Comparison of ENCODE assay signal across 8 mouse cellular contexts in the genomic region with DNA sequence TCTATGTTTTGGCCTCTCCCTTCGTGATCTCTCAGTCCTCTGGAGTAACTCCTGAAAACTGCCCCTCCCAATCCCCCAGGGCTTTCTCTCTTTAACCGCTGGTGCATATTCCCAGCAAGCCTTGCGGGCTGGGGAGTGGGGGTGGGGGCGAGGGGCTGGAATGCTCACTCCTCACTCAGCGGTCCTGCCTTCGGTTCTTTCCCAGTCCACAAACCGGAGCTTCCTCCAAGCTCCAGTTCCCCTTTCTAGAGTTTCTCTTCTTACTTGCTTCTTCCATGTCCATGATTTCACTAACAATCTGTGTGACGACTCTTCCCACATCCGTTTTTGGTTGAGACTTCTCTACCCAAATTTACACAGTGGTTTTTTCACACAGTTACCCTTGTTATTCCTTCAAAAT. TPM values are rescaled to one million over a fixed set of nuclear protein-coding genes. Genes with fewer than 3 reads are reported as not detected.
DNase-seq lines count a peak whose midpoint lies in the region; ATAC-seq and TF ChIP-seq lines count a peak whose summit lies in the region.

No protein-coding gene starts in this region.

- 28% methylated on average over 9 of the region's 9 CpGs for WGBS in stomach, embryonic 14.5 days
- 22% methylated on average over 9 of the region's 9 CpGs for WGBS in stomach, postnatal 0 days
- WGBS in liver, embryonic 12.5 days (ENCODE audit: insufficient replicate concordance): 13% methylated on average over 9 of the region's 9 CpGs

- no peak for TF ChIP-seq EP300 in stomach, postnatal 0 days (optimal IDR thresholded peaks at IDR 0.05)

- peak; percentile 36 for DNase-seq in gastrocnemius, adult 2 months
- DNase-seq in gastrocnemius, postnatal 10 days: no peak
- no peak for DNase-seq in stomach, postnatal 0 days (ENCODE audit: low spot score)
- peak; percentile 12 to 17 for DNase-seq in heart, postnatal 14 days
- DNase-seq in frontal cortex, postnatal 14 days (ENCODE audit: low spot score in 2 of 2): no peak
- DNase-seq in left cerebral cortex, adult 2 months (ENCODE audit: extremely low spot score in 1 of 2, low spot score in 2 of 2): no peak

- intact Hi-C loops in gastrocnemius, adult 2 months (cut with DNase I): no loop called here
- intact Hi-C loops in heart, postnatal 14 days (cut with DNase I): no loop called here
- intact Hi-C loops in left cerebral cortex, adult 2 months (cut with DNase I): no loop called here

- H3K4me3 ChIP-seq in gastrocnemius, adult 2 months: peak overlapping the region; percentile 37
- no peak overlapping the region for H3K4me3 ChIP-seq in stomach, embryonic 14.5 days (ENCODE audit: low read depth, low read length)
- H3K4me3 ChIP-seq in stomach, postnatal 0 days (ENCODE audit: low read depth, low read length): no peak overlapping the region
- no peak overlapping the region for H3K4me3 ChIP-seq in liver, embryonic 12.5 days
- no peak overlapping the region for H3K4me3 ChIP-seq in left cerebral cortex, adult 2 months

- no peak overlapping the region; the same call in 1 of the 2 replicates for H3K27ac ChIP-seq in gastrocnemius, adult 2 months
- H3K27ac ChIP-seq in stomach, embryonic 14.5 days (ENCODE audit: low read length): no peak overlapping the region
- H3K27ac ChIP-seq in stomach, postnatal 0 days (replicated peaks): no peak overlapping the region
- no peak overlapping the region for H3K27ac ChIP-seq in liver, embryonic 12.5 days
- H3K27ac ChIP-seq in left cerebral cortex, adult 2 months: no peak overlapping the region

- ATAC-seq in stomach, embryonic 14.5 days (ENCODE audit: insufficient number of reproducible peaks, insufficient read depth, low FRiP score, low read depth): no peak
- ATAC-seq in stomach, postnatal 0 days (ENCODE audit: low FRiP score, low TSS enrichment): no peak
- ATAC-seq in liver, embryonic 12.5 days: no peak

- H3K36me3 ChIP-seq in stomach, embryonic 14.5 days (ENCODE audit: control insufficient read depth, insufficient read depth, low read length): no peaks in the 10 kb centered on the region
- no peaks in the 10 kb centered on the region for H3K36me3 ChIP-seq in stomach, postnatal 0 days (ENCODE audit: control insufficient read depth, insufficient read depth, low read length)
- no peaks in the 10 kb centered on the region for H3K36me3 ChIP-seq in liver, embryonic 12.5 days

- H3K9me3 ChIP-seq in stomach, embryonic 14.5 days (ENCODE audit: control insufficient read depth, low read depth, low read length): no peaks in the 10 kb centered on the region
- H3K9me3 ChIP-seq in stomach, postnatal 0 days (ENCODE audit: control insufficient read depth, low read length): no peaks in the 10 kb centered on the region
- no peaks in the 10 kb centered on the region for H3K9me3 ChIP-seq in liver, embryonic 12.5 days (replicated peaks)

- H3K9ac ChIP-seq in stomach, embryonic 14.5 days (replicated peaks; ENCODE audit: low read depth, low read length): no peak overlapping the region
- H3K9ac ChIP-seq in stomach, postnatal 0 days (ENCODE audit: low read length): no peak overlapping the region
- no peak overlapping the region for H3K9ac ChIP-seq in liver, embryonic 12.5 days

- 0 out of 2 replicates have a peak, but pooled peaks cover 2% of the 10 kb centered on the region for H3K4me1 ChIP-seq in stomach, embryonic 14.5 days (ENCODE audit: control insufficient read depth, insufficient read depth, low read length)
- H3K4me1 ChIP-seq in stomach, postnatal 0 days (replicated peaks; ENCODE audit: control insufficient read depth, insufficient read depth): no peaks in the 10 kb centered on the region; the same call in 1 of the 2 replicates
- H3K4me1 ChIP-seq in liver, embryonic 12.5 days: peaks cover 8% of the 10 kb centered on the region; the same call in 1 of the 2 replicates

- no peak for TF ChIP-seq CTCF in gastrocnemius, adult 2 months (IDR thresholded peaks at IDR 0.05)
- TF ChIP-seq CTCF in stomach, postnatal 0 days (IDR thresholded peaks at IDR 0.05; ENCODE audit: low read depth): no peak
- TF ChIP-seq CTCF in left cerebral cortex, adult 2 months (IDR thresholded peaks at IDR 0.05): no peak

- H3K27me3 ChIP-seq in stomach, embryonic 14.5 days (ENCODE audit: control insufficient read depth, insufficient read depth, low read length): peaks cover 6% of the 10 kb centered on the region; the same call in 1 of the 2 replicates
- H3K27me3 ChIP-seq in stomach, postnatal 0 days (ENCODE audit: control insufficient read depth, insufficient read depth, low read length): peaks cover 3% of the 10 kb centered on the region; the same call in 1 of the 2 replicates
- H3K27me3 ChIP-seq in liver, embryonic 12.5 days (replicated peaks): peaks cover 60% of the 10 kb centered on the region

- H3K4me2 ChIP-seq in stomach, embryonic 14.5 days (replicated peaks; ENCODE audit: low read depth, low read length): 0 out of 2 replicates have a peak overlapping the region, but pooled peaks have one; percentile 10
- no peak overlapping the region for H3K4me2 ChIP-seq in stomach, postnatal 0 days (replicated peaks; ENCODE audit: low read depth)
- no peak overlapping the region for H3K4me2 ChIP-seq in liver, embryonic 12.5 days

RNA-seq across cellular contexts. Expression of a gene that starts 4.0 kb away (rescaled TPM):
- 1 to 10 TPM; 1.6 to 2.1 TPM for total RNA-seq in gastrocnemius, adult 2 months (2021)
- total RNA-seq in gastrocnemius, postnatal 10 days (2021): 1 to 10 TPM in 1 of 2 experiments, under 1 TPM in 1; 0.68 to 1.2 TPM
- polyA plus RNA-seq in stomach, embryonic 14.5 days (2014; fragmentation: Nextera tagmentation; extraction: Ambion mirVana): 1.1 and 2.2 TPM in 2 replicates
- 0.86 and 0.91 TPM in 2 replicates for polyA plus RNA-seq in stomach, postnatal 0 days (2015; fragmentation: Nextera tagmentation; extraction: Ambion mirVana)
- 1 to 10 TPM; 2.2 to 2.7 TPM for total RNA-seq in heart, postnatal 14 days (2021)
- 1.5 and 1.8 TPM in 2 replicates for polyA plus RNA-seq in liver, embryonic 12.5 days (2016; fragmentation: Nextera tagmentation; extraction: Ambion mirVana)
- 100 to 1,000 TPM; 135 to 139 TPM for total RNA-seq in left cerebral cortex, adult 2 months (2021)

RNA-seq across cellular contexts. Expression of a gene that starts 4.4 kb away (rescaled TPM):
- total RNA-seq in gastrocnemius, adult 2 months (2021): 100 to 1,000 TPM; 291 to 304 TPM
- 100 to 1,000 TPM; 130 to 146 TPM for total RNA-seq in gastrocnemius, postnatal 10 days (2021)
- polyA plus RNA-seq in stomach, embryonic 14.5 days (2014; fragmentation: Nextera tagmentation; extraction: Ambion mirVana): 42.0 and 42.9 TPM in 2 replicates
- polyA plus RNA-seq in stomach, postnatal 0 days (2015; fragmentation: Nextera tagmentation; extraction: Ambion mirVana): 16.4 and 17.1 TPM in 2 replicates
- total RNA-seq in heart, postnatal 14 days (2021): 100 to 1,000 TPM; 317 TPM
- polyA plus RNA-seq in liver, embryonic 12.5 days (2016; fragmentation: Nextera tagmentation; extraction: Ambion mirVana): 5.4 TPM in 2 replicates
- total RNA-seq in left cerebral cortex, adult 2 months (2021): 100 to 1,000 TPM; 264 to 266 TPM

Comparison
In these comparisons a context has a peak if more than half of its experiments do, and no peak if none do; other contexts are left out.
1. DNase-seq: peak in gastrocnemius, adult 2 months (single experiment) and heart, postnatal 14 days (2 of 2); none in gastrocnemius, postnatal 10 days (single experiment), stomach, postnatal 0 days (single experiment), frontal cortex, postnatal 14 days (0 of 2) and left cerebral cortex, adult 2 months (0 of 2).
2. RNA of a gene that starts 4.0 kb away (total RNA-seq): 135 to 139 TPM in left cerebral cortex, adult 2 months; 2.2 to 2.7 TPM in heart, postnatal 14 days, 1.6 to 2.1 TPM in gastrocnemius, adult 2 months and 0.68 to 1.2 TPM in gastrocnemius, postnatal 10 days; every median in the first group is over 10 times any median in the second.